Mouse (Mus musculus) gastrocnemius, postnatal 4 days (tissue): ENCODE data around the gene Rasgrp3. TPM values are rescaled to one million over a fixed set of nuclear protein-coding genes. Genes with fewer than 3 reads are reported as not detected.
"Not testable (repeated sequence)": the region's sequence is repeated elsewhere in the genome, so short reads cannot be mapped to it uniquely, and the experiment has no call there.

Experiments used
- DNase-seq, 2 experiments: peaks; one replicate each; pipeline ENCODE4 v3.0.0; 2021 to 2022; ENCODE audit warnings: low spot score in 2 of 2, mixed read lengths in 2 of 2
- total RNA-seq, 2 experiments: library from RNA; stranded (reverse); gene quantifications; 2 replicates each; pipeline ENCODE4 v1.2.3; 2021

The Rasgrp3 gene
- total RNA-seq, 2 experiments from 2014 or later: 35.3 to 38.4 TPM

DNA sequence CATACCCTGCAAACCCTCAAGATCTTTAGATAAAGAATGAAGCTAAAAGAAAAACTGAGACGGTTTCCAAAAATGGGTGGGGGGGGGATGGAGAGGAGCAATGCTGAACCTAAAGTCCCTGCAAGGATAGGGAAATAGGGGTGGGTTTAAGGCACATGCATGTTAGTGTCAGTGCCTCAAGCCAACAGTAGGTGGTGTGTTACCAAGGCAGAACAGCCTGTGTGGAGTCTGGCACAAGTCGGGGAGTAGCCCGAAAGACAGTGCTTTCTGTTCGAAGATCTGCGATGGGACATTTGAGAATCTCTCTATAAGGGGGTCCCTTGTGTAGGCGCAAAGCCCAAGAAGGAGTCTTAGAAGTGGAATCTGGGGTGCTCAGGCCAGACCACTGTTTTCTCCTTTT lies 24.9 kb downstream of the Rasgrp3 start:
- DNase-seq: no peak

GRCm38 (mm10) chr17:75461771-75462170 lies 26.1 kb downstream of the Rasgrp3 start:
- no peak for DNase-seq

DNA sequence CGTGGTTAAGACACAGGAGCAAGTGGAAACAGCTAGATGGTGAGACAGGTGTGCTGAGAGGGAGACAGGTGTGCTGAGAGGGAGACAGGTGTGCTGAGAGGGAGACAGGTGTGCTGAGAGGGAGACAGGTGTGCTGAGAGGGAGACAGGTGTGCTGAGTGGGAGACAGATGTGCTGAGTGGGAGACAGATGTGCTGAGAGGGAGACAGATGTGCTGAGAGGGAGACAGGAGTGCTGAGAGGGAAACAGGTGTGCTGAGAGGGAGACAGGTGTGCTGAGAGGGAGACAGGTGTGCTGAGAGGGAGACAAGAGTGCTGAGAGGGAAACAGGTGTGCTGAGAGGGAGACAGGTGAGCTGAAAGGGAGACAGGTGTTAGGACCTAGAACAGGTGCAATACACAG lies 27.5 kb downstream of the Rasgrp3 start:
- DNase-seq: not testable (repeated sequence)

DNA sequence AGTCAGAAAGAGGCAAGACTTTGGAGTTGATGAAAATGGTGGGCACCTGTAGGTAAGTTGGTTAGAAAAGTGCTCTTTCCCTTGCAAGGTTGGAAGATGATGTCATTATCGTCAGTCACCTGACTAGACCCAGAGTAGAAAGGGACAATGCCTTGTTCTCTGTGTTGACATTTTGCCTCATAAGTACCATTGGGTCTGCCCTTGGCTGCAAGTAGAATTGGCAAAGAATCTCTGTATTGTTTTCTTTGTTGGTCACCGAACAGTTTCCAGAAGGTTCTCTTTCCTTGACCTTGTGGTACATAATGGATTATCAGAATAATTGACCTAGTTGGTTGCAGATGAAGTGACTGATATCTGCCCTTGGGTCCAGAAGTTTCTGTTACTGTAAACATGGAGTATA lies 27.9 kb downstream of the Rasgrp3 start:
- DNase-seq: no peak

DNA sequence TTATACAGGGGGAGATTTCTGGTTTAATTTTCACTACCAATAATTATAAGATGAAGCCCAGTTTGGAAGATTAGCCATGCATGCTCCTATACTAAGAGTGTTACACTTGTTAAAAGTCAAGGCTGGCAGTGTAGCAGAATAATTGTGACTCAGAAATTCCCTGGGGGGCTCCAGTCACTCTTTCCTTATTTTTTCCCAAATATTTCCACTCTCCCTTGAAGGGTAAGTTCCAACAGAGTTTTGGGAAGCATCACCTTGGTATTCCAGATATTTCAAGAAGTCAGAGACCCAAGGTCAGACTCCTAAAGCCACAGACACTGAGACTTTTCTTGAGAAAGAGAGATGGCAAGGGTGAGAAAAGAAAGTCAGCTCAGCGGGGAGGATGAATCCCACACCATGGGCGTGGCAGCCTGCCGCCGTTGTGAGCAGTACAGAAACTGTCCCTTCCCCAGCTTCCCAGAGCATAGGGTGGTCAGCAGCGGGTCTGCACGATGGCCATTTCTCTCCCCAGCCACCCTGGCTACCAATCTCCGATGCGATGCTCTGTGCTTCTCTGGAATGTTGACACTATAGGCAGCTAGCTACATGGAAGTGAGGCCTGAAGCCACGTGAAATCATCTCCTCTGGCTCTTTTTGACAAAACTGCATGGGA lies 28.8 kb downstream of the Rasgrp3 start:
- DNase-seq: no peak

- DNase-seq: peak; percentile 27 to 78
Measured at GRCm38 (mm10) chr17:75464983-75465634, 29.4 kb downstream of the Rasgrp3 start.

DNA sequence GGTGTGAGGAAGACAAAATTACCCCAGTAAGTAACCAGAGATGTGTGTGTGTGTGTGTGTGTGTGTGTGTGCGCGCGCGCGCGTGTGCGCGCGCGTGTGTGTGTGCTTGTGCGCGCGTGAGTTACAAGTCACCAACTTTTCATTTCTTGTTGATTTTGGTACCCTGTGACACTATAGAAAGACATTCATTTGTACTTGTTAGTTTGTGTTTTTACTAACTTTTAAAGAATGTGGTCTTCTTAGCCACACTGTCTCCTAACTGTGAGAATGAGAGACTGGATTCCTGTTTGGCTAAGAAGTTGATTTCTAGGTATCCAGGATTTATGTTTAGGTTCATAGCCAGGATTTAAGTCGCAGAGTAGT lies 29.9 kb downstream of the Rasgrp3 start:
- no peak for DNase-seq

DNA sequence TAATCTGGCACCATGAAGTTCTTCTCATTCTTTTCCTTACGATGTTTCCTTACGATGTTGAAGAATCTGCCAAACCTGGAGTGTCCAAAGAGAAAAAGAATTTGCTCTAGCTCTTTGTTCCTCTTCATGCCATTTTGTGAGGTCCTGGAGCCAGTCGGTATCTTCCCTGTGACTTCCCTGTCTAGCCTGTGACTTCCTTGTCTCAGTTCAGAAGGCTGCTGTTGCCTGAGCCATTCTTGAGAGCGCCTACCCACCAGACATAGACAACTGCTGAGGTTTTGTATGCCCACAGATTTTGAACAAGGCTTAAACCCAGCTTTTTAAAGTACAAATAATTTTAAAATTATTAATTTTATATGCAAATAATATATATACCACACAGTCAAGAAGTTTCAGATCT lies 31.3 kb downstream of the Rasgrp3 start:
- DNase-seq: no peak

GRCm38 (mm10) chr17:75467526-75467925 lies 31.8 kb downstream of the Rasgrp3 start:
- DNase-seq: no peak

GRCm38 (mm10) chr17:75468479-75469114 lies 32.9 kb downstream of the Rasgrp3 start:
- no peak for DNase-seq

- DNase-seq: no peak
Measured at GRCm38 (mm10) chr17:75470325-75470724, 34.6 kb downstream of the Rasgrp3 start.

DNA sequence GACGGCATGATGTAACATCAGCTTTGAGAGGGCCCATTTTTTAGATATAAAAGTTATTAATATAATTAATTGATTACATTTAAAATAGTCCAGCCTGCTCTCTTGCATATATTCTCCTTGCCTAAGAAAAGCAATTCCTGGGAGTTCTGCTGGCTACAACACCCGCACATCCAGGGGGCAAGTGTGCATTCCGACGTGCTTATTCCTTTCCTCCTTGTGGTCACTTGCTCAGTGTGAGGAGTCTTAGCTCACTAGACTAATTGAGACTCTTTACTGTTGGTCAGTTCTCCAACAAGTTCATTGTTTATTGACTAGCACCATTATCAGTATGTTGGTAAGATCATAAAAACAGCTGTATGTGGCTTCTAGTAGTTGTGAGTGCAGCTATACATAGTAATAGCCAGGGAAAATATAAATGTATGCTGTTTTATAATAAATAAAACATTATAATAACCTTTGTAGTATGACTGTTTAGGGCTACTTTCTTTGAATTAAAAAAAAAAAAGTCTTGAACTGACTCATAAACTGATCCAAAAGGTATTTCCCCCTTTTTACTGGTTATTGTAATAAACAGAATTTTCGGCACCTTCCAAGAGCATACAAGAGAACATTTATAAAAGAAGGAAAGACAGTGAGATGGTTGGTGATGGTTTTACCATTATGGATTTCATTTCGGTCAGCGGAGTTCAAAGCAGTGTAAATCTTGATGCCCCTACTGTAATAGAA lies 35.4 kb downstream of the Rasgrp3 start:
- DNase-seq: no peak

DNA sequence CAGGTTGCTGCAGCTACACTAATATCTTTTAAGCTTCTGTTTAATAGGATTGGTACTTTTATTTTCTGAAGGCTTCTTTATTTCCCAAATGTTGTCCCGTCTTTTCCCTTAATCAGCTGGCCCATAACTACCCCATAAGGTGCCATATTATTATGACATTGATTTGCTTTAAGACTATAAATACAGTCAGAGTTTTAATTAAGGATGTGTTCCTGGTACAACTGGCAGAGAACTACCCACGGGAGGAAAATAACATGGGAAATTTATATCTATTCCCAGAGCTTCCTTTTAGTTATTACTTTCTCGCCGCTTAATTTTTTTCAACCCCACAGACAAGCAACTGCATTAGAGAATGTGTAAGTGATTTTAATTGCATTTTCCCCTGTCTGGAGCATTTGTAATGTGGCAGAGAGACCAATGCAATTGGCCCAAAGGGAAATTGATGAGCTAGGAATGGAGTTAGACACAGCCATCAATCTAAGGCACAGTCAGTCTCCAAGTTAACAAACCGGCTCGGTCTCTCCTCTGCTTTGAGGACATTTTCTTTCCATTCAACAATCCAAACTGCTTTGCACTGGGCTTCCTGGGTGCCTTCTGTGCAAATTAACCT lies 36.1 kb downstream of the Rasgrp3 start:
- DNase-seq: no peak

GRCm38 (mm10) chr17:75472379-75472778 lies 36.7 kb downstream of the Rasgrp3 start:
- DNase-seq: peak in 1 of 2 experiments; percentile 10

GRCm38 (mm10) chr17:75475985-75476384 lies 40.3 kb downstream of the Rasgrp3 start:
- no peak for DNase-seq

GRCm38 (mm10) chr17:75476736-75477416 lies 41.2 kb downstream of the Rasgrp3 start:
- no peak for DNase-seq

DNA sequence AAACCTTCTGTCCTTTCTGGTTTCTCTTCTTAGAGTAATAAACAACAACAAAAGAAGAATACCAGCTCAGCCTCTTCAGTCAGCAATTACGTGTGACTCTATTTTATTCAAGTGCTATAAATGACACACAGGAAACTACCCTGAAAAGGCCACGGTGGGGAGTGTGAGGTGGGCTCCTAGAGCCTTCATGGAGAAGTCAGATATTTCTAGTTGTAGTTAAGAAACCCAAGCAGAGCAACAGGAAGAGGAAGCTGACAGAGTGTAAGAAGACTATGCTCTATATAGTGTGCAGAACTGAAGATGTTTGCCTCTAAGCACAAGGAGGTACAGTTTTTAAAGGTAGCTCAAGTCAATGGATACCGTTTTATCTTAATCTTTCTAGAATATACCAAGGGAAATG lies 42.0 kb downstream of the Rasgrp3 start:
- no peak for DNase-seq

GRCm38 (mm10) chr17:75478836-75479235 lies 43.1 kb downstream of the Rasgrp3 start:
- DNase-seq: no peak

DNA sequence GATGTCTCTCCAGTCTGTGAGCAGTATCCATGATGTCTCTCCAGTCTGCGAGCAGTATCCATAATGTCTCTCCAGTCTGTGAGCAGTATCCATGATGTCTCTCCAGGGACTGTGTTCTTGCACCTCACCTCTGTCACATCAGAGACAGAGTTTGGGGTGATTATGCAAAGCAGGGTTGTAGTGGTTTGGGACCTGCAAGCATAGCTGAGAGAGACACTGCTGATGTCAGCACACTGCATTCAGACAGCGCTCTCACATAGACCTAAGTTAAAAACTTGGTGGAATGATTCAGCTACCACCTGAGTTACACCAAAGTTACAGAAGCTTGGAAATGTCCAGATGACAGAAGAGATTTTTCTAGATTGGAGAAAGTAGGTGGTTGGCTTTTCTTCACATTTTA lies 44.0 kb downstream of the Rasgrp3 start:
- DNase-seq: no peak

GRCm38 (mm10) chr17:75480379-75480778 lies 44.7 kb downstream of the Rasgrp3 start:
- DNase-seq: no peak

DNA sequence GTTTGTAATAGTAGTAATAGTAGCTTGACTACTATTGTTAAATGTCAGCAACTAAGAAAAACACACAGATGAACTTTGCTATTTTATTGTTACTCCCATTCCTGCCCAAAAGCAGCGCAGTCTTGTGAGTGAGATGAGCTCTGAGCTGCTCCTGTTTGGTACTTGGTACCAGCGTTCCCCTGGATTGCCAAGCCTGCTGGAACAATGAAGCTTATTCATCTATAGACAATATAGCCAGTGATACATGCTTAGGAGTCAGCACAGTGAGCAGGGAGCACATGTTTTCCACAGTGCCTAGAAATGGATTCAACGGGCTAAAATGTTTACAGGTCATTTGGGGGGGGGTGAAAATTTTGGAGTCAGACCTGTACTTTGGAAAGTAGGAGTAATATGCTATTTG lies 50.5 kb downstream of the Rasgrp3 start:
- DNase-seq: no peak
